Mouse (Mus musculus) left cerebral cortex, postnatal 25 days (tissue): ENCODE results near the gene 1700037H04Rik. TPM values are rescaled to one million over a fixed set of nuclear protein-coding genes. Genes with fewer than 3 reads are reported as not detected.

Source experiments
- total RNA-seq, 2 experiments: library from RNA; stranded (reverse); gene quantifications; 2 replicates each; pipeline ENCODE4 v1.2.3; 2021

1700037H04Rik gene
- total RNA-seq, 2 experiments from 2014 or later: 71.7 to 75.8 TPM

Other genes with a start within 250 kb of the 1700037H04Rik start
- 10 to 100 TPM; 58.3 to 63.0 TPM for gene Gfra4, start 117.0 kb downstream of the 1700037H04Rik start, total RNA-seq
- gene Adam33, start 96.3 kb downstream of the 1700037H04Rik start, total RNA-seq: 1 to 10 TPM; 4.1 to 6.9 TPM
- under 1 TPM; 0.23 to 0.28 TPM for gene Siglec1, start 73.3 kb downstream of the 1700037H04Rik start, total RNA-seq
- 1 to 10 TPM; 8.9 TPM for gene Hspa12b, start 32.8 kb downstream of the 1700037H04Rik start, total RNA-seq
- not detected for gene Gm11037, start 26.6 kb downstream of the 1700037H04Rik start, total RNA-seq
- 10 to 100 TPM; 77.3 to 78.8 TPM for gene Cenpb, start 20.0 kb upstream of the 1700037H04Rik start, total RNA-seq
- gene Cdc25b, start 26.9 kb upstream of the 1700037H04Rik start, total RNA-seq: 10 to 100 TPM; 13.3 to 16.2 TPM
- gene Spef1, start 27.2 kb upstream of the 1700037H04Rik start, total RNA-seq: 10 to 100 TPM in 1 of 2 experiments, 1 to 10 TPM in 1; 9.9 to 12.8 TPM
- 10 to 100 TPM; 25.1 to 25.4 TPM for gene Ap5s1, start 47.0 kb upstream of the 1700037H04Rik start, total RNA-seq
- gene Mavs, start 74.0 kb upstream of the 1700037H04Rik start, total RNA-seq: 1 to 10 TPM; 5.3 to 5.8 TPM
- gene Pank2, start 102.4 kb upstream of the 1700037H04Rik start, total RNA-seq: 10 to 100 TPM; 64.4 to 70.3 TPM
- 10 to 100 TPM; 38.2 to 40.0 TPM for gene Rnf24, start 192.8 kb upstream of the 1700037H04Rik start, total RNA-seq